ENCODE assay signal across 20 mouse cellular contexts in the genomic region with DNA sequence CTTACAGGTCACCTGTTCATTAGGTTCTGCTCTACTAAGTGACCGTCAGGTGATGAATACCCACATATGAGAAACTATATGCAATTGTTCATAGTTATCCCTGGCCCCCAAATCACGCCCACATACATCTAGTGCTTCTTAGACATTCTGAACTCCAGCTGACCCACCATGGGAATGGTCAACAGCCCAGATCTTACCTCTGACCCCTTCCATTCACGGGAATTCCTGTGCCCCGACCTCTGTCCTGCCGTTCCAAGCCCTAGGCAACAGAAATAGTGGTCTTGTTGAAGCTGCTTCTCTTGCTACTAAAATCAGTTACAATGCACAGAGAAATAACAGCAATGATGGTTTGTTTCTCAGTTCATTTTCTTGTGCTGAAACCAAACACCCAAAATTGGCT.
DNase-seq lines count a peak whose midpoint lies in the region; ATAC-seq lines count a peak whose summit lies in the region.
"Had no signal": no experiment of that assay in that cellular context is flagged by ENCODE, and none has a peak within 500 bp of the region (broad histone marks: within the 10 kb centered on the region; RNA-seq: fewer than 3 reads in every experiment).

No protein-coding gene starts in this region.

- no peaks in the 10 kb centered on the region for H3K36me3 ChIP-seq in liver, embryonic 16.5 days (ENCODE audit: control insufficient read depth, insufficient read depth)
- no peaks in the 10 kb centered on the region for H3K36me3 ChIP-seq in forebrain, embryonic 16.5 days (ENCODE audit: control insufficient read depth, insufficient read depth)
- H3K36me3 ChIP-seq: G1E had no signal

- H3K4me2 ChIP-seq in liver, embryonic 16.5 days (ENCODE audit: low read depth, low read length), result no peak overlapping the region
- no peak overlapping the region for H3K4me2 ChIP-seq in forebrain, embryonic 16.5 days (ENCODE audit: low read length)

- no peak overlapping the region for H3K27ac ChIP-seq in liver, embryonic 16.5 days (ENCODE audit: low read length)
- no peak overlapping the region for H3K27ac ChIP-seq in forebrain, embryonic 16.5 days (ENCODE audit: low read length)

- H3K4me1 ChIP-seq in liver, embryonic 16.5 days (ENCODE audit: control insufficient read depth, low read depth, low read length), result no peaks in the 10 kb centered on the region
- H3K4me1 ChIP-seq in forebrain, embryonic 16.5 days (replicated peaks; ENCODE audit: control insufficient read depth, insufficient read depth, low read length), result peaks cover 8% of the 10 kb centered on the region; the same call in 1 of the 2 replicates

- peak; percentile 51; the same call in 1 of the 2 replicates for ATAC-seq in liver, embryonic 16.5 days (ENCODE audit: low read depth)
- no peak for ATAC-seq in forebrain, embryonic 16.5 days
- ATAC-seq: activated CD4-positive, CD25-positive, alpha-beta regulatory T cell, adult 4 months; CD4-positive, CD25-positive, alpha-beta regulatory T cell, adult 4 months; Patski had no signal

- 58% methylated on average over 5 of the region's 5 CpGs for WGBS in liver, embryonic 16.5 days (ENCODE audit: insufficient replicate concordance)
- 81% methylated on average over 5 of the region's 5 CpGs for WGBS in forebrain, embryonic 16.5 days

- H3K9ac ChIP-seq in liver, embryonic 16.5 days (ENCODE audit: low read depth, low read length), result no peak overlapping the region
- H3K9ac ChIP-seq in forebrain, embryonic 16.5 days (replicated peaks; ENCODE audit: low read depth, low read length), result no peak overlapping the region

- peak; percentile 66 for DNase-seq in embryo, embryonic 10 days (ENCODE audit: low spot score)
- no peak for DNase-seq in embryo, embryonic 9.5 days (ENCODE audit: extremely low spot score)
- no peak for DNase-seq in liver
- peak; percentile 31 for DNase-seq in embryo, embryonic 10.5 days (ENCODE audit: low spot score)
- DNase-seq in embryo, embryonic 11 days, result peak; percentile 18
- no peak for DNase-seq in spleen, postnatal 4 days (ENCODE audit: low spot score in 2 of 2)
- DNase-seq: adrenal gland, adult 8-10 months; adrenal gland, postnatal 10 days; adrenal gland, postnatal 14 days; adrenal gland, postnatal 25 days; B cell, adult 2 months; cerebellum, adult 11 months; cerebellum, adult 11-12 months had no signal

- H3K9me3 ChIP-seq in liver, embryonic 16.5 days (replicated peaks; ENCODE audit: control insufficient read depth, low read length), result no peaks in the 10 kb centered on the region
- no peaks in the 10 kb centered on the region for H3K9me3 ChIP-seq in forebrain, embryonic 16.5 days (ENCODE audit: control insufficient read depth, low read length)

- H3K4me3 ChIP-seq in liver, embryonic 16.5 days (ENCODE audit: low read depth, low read length), result no peak overlapping the region
- no peak overlapping the region for H3K4me3 ChIP-seq in forebrain, embryonic 16.5 days (replicated peaks; ENCODE audit: low read length)

- no peaks in the 10 kb centered on the region for H3K27me3 ChIP-seq in liver, embryonic 16.5 days (ENCODE audit: control insufficient read depth, insufficient read depth, low read depth, low read length)
- no peaks in the 10 kb centered on the region for H3K27me3 ChIP-seq in forebrain, embryonic 16.5 days (replicated peaks; ENCODE audit: control insufficient read depth, insufficient read depth, low read length)
- H3K27me3 ChIP-seq: CH12.LX, Patski had no signal

Comparison
In these comparisons a context has a peak if more than half of its experiments do, and no peak if none do; other contexts are left out.
1. DNase-seq: peak in embryo, embryonic 10 days (single experiment), embryo, embryonic 10.5 days (single experiment) and embryo, embryonic 11 days (single experiment); none in embryo, embryonic 9.5 days (single experiment), liver (single experiment) and spleen, postnatal 4 days (0 of 2).